Mouse (Mus musculus): Measurements from ENCODE around the gene Map2k5.

- no peak for TF ChIP-seq CTCF (IDR thresholded peaks at IDR 0.05; ENCODE audit: borderline replicate concordance, extremely low read depth, insufficient read depth, insufficient read length)
- no peak for TF ChIP-seq POLR2A (IDR thresholded peaks at IDR 0.05; ENCODE audit: borderline replicate concordance, extremely low read depth, insufficient read depth, insufficient read length, poor library complexity, severe bottlenecking)
Measured at GRCm38 (mm10) chr9:63124512-63124911, 253.2 kb downstream of the Map2k5 start.

Data from brain, embryonic 14.5 days (tissue).